Mouse (Mus musculus): ENCODE measurements around the gene Foxd2. TPM values are rescaled to one million over a fixed set of nuclear protein-coding genes. Genes with fewer than 3 reads are reported as not detected.

Gene Foxd2
- polyA plus RNA-seq, 1 experiment: not detected

GRCm38 (mm10) chr4:114902641-114903421, 5.8 kb downstream of the Foxd2 start:
- no peaks in the 10 kb centered on the region for H3K9me3 ChIP-seq (replicated peaks; ENCODE audit: control insufficient read depth, insufficient read depth, low read length, poor library complexity, severe bottlenecking)
- H3K27ac ChIP-seq (ENCODE audit: insufficient read depth, low read length): no peak overlapping the region
- H3K4me1 ChIP-seq (ENCODE audit: control insufficient read depth, insufficient read depth, low read length): no peaks in the 10 kb centered on the region
- peak overlapping the region; percentile 4; the same call in 1 of the 2 replicates for H3K4me3 ChIP-seq (ENCODE audit: low read depth, low read length)
- no peaks in the 10 kb centered on the region for H3K36me3 ChIP-seq (ENCODE audit: control insufficient read depth, insufficient read depth, low read length, poor library complexity, severe bottlenecking)
- peaks cover 58% of the 10 kb centered on the region for H3K27me3 ChIP-seq (ENCODE audit: control insufficient read depth, insufficient read depth, low read length, poor library complexity, severe bottlenecking)
- no peak overlapping the region for H3K9ac ChIP-seq (ENCODE audit: low read depth, poor library complexity, severe bottlenecking)
- no peak for TF ChIP-seq POLR2A (IDR thresholded peaks at IDR 0.05; ENCODE audit: insufficient read depth, low read length)
- no peak for TF ChIP-seq EP300 (IDR thresholded peaks at IDR 0.05; ENCODE audit: insufficient read depth, low read depth, low read length)
- no peak for TF ChIP-seq CTCF (IDR thresholded peaks at IDR 0.05; ENCODE audit: low read depth, low read length)

GRCm38 (mm10) chr4:114901643-114902351, 6.9 kb downstream of the Foxd2 start:
- no peaks in the 10 kb centered on the region for H3K36me3 ChIP-seq (ENCODE audit: control insufficient read depth, insufficient read depth, low read length, poor library complexity, severe bottlenecking)
- H3K9me3 ChIP-seq (replicated peaks; ENCODE audit: control insufficient read depth, insufficient read depth, low read length, poor library complexity, severe bottlenecking): no peaks in the 10 kb centered on the region
- H3K9ac ChIP-seq (ENCODE audit: low read depth, poor library complexity, severe bottlenecking): no peak overlapping the region
- peaks cover 49% of the 10 kb centered on the region for H3K27me3 ChIP-seq (ENCODE audit: control insufficient read depth, insufficient read depth, low read length, poor library complexity, severe bottlenecking)
- TF ChIP-seq CTCF (IDR thresholded peaks at IDR 0.05; ENCODE audit: low read depth, low read length): no peak
- no peak for TF ChIP-seq POLR2A (IDR thresholded peaks at IDR 0.05; ENCODE audit: insufficient read depth, low read length)
- TF ChIP-seq EP300 (IDR thresholded peaks at IDR 0.05; ENCODE audit: insufficient read depth, low read depth, low read length): no peak
- peak overlapping the region; percentile 39 for H3K4me3 ChIP-seq (ENCODE audit: low read depth, low read length)
- H3K27ac ChIP-seq (ENCODE audit: insufficient read depth, low read length): no peak overlapping the region
- H3K4me1 ChIP-seq (ENCODE audit: control insufficient read depth, insufficient read depth, low read length): no peaks in the 10 kb centered on the region

GRCm38 (mm10) chr4:114900866-114901642, 7.6 kb downstream of the Foxd2 start:
- Histone ChIP-seq H3K4me1 (ENCODE audit: control insufficient read depth, insufficient read depth, low read length) (no peaks in the 10 kb centered on the region), H3K4me3 (ENCODE audit: low read depth, low read length) (no peak overlapping the region), H3K9ac (ENCODE audit: low read depth, poor library complexity, severe bottlenecking) (no peak overlapping the region), H3K27ac (ENCODE audit: insufficient read depth, low read length) (no peak overlapping the region), H3K36me3 (ENCODE audit: control insufficient read depth, insufficient read depth, low read length, poor library complexity, severe bottlenecking) (no peaks in the 10 kb centered on the region), H3K9me3 (replicated peaks; ENCODE audit: control insufficient read depth, insufficient read depth, low read length, poor library complexity, severe bottlenecking) (no peaks in the 10 kb centered on the region), H3K27me3 (ENCODE audit: control insufficient read depth, insufficient read depth, low read length, poor library complexity, severe bottlenecking) (peaks cover 43% of the 10 kb centered on the region)
- TF ChIP-seq EP300 (IDR thresholded peaks at IDR 0.05; ENCODE audit: insufficient read depth, low read depth, low read length) (no peak), CTCF (IDR thresholded peaks at IDR 0.05; ENCODE audit: low read depth, low read length) (peak; percentile 34)

GRCm38 (mm10) chr4:114899885-114900284, 8.8 kb downstream of the Foxd2 start:
- Histone ChIP-seq H3K36me3 (ENCODE audit: control insufficient read depth, insufficient read depth, low read length, poor library complexity, severe bottlenecking) (no peaks in the 10 kb centered on the region), H3K27me3 (ENCODE audit: control insufficient read depth, insufficient read depth, low read length, poor library complexity, severe bottlenecking) (peaks cover 36% of the 10 kb centered on the region), H3K4me3 (ENCODE audit: low read depth, low read length) (no peak overlapping the region), H3K9me3 (replicated peaks; ENCODE audit: control insufficient read depth, insufficient read depth, low read length, poor library complexity, severe bottlenecking) (no peaks in the 10 kb centered on the region), H3K9ac (ENCODE audit: low read depth, poor library complexity, severe bottlenecking) (no peak overlapping the region), H3K4me1 (ENCODE audit: control insufficient read depth, insufficient read depth, low read length) (no peaks in the 10 kb centered on the region), H3K27ac (ENCODE audit: insufficient read depth, low read length) (no peak overlapping the region)
- TF ChIP-seq POLR2A (IDR thresholded peaks at IDR 0.05; ENCODE audit: insufficient read depth, low read length): no peak
- no peak for TF ChIP-seq CTCF (IDR thresholded peaks at IDR 0.05; ENCODE audit: low read depth, low read length)
- TF ChIP-seq EP300 (IDR thresholded peaks at IDR 0.05; ENCODE audit: insufficient read depth, low read depth, low read length): no peak

GRCm38 (mm10) chr4:114897853-114898252, 10.8 kb downstream of the Foxd2 start:
- TF ChIP-seq POLR2A (IDR thresholded peaks at IDR 0.05; ENCODE audit: insufficient read depth, low read length) (no peak), CTCF (IDR thresholded peaks at IDR 0.05; ENCODE audit: low read depth, low read length) (peak; percentile 50), EP300 (IDR thresholded peaks at IDR 0.05; ENCODE audit: insufficient read depth, low read depth, low read length) (no peak)
- H3K36me3 ChIP-seq (ENCODE audit: control insufficient read depth, insufficient read depth, low read length, poor library complexity, severe bottlenecking): no peaks in the 10 kb centered on the region
- no peak overlapping the region for H3K27ac ChIP-seq (ENCODE audit: insufficient read depth, low read length)
- no peak overlapping the region for H3K9ac ChIP-seq (ENCODE audit: low read depth, poor library complexity, severe bottlenecking)
- H3K9me3 ChIP-seq (replicated peaks; ENCODE audit: control insufficient read depth, insufficient read depth, low read length, poor library complexity, severe bottlenecking): no peaks in the 10 kb centered on the region
- H3K4me3 ChIP-seq (ENCODE audit: low read depth, low read length): no peak overlapping the region
- peaks cover 21% of the 10 kb centered on the region for H3K27me3 ChIP-seq (ENCODE audit: control insufficient read depth, insufficient read depth, low read length, poor library complexity, severe bottlenecking)
- H3K4me1 ChIP-seq (ENCODE audit: control insufficient read depth, insufficient read depth, low read length): no peaks in the 10 kb centered on the region

Measured in ES-Bruce4 (cell line).